Mouse (Mus musculus) ES-E14 (cell line): ENCODE measurements around the gene Ggcx.

ENCODE experiments used
- CHD2 ChIP-seq: IDR thresholded peaks from 2 replicates; pipeline ENCODE4 v1.6.1; 2014; ENCODE audit warnings: mild to moderate bottlenecking, low read depth, low read length, inconsistent platforms
- HCFC1 ChIP-seq: IDR thresholded peaks from 2 replicates; pipeline ENCODE4 v1.6.1; 2012; ENCODE audit warnings: low read length, inconsistent platforms, borderline replicate concordance; ENCODE audit not compliant: insufficient read depth
- ZC3H11A ChIP-seq: IDR thresholded peaks from 2 replicates; pipeline ENCODE4 v1.6.1; 2012; ENCODE audit warnings: low read depth, mild to moderate bottlenecking, inconsistent platforms, low read length, borderline replicate concordance

- TF ChIP-seq HCFC1 (no peak), CHD2 (no peak), ZC3H11A (no peak)
Measured at GRCm38 (mm10) chr6:72439355-72440185, 25.5 kb downstream of the Ggcx start, which contains the start of gene Mat2a.
